Mouse (Mus musculus) heart, embryonic 10.5 days (tissue): ENCODE measurements at regions not wholly inside any gene's neighbourhood (a gene's known extent, or its start where the extent isn't known, plus 50 kb on each side); places are given as distances from the start of the nearest gene placed in this dataset.

Experiments used
- DNase-seq: peaks from one replicate; pipeline ENCODE4 v3.0.0-alpha.2; 2017; ENCODE audit warnings: low spot score
- H3K27ac ChIP-seq: fragments of 300-500 bp; sonication (generic); 2 replicates; pipeline ENCODE4 v1.5.1; 2016; ENCODE audit warnings: mild to moderate bottlenecking
- H3K27me3 ChIP-seq: fragments of 300-500 bp; sonication (generic); 2 replicates; pipeline ENCODE4 v1.6.1; 2016; ENCODE audit warnings: mild to moderate bottlenecking; ENCODE audit not compliant: poor library complexity, insufficient read depth, severe bottlenecking
- H3K36me3 ChIP-seq: fragments of 300-500 bp; sonication (generic); 2 replicates; pipeline ENCODE4 v1.6.1; 2016; ENCODE audit warnings: mild to moderate bottlenecking, moderate library complexity
- H3K4me1 ChIP-seq: fragments of 300-500 bp; sonication (generic); 2 replicates; pipeline ENCODE4 v1.6.1; 2016; ENCODE audit warnings: mild to moderate bottlenecking
- H3K4me3 ChIP-seq: fragments of 300-500 bp; sonication (generic); 2 replicates; pipeline ENCODE4 v1.5.1; 2016; ENCODE audit warnings: mild to moderate bottlenecking, moderate library complexity
- H3K9me3 ChIP-seq: fragments of 300-500 bp; sonication (generic); 2 replicates; pipeline ENCODE4 v1.6.1; 2016; ENCODE audit warnings: mild to moderate bottlenecking, moderate library complexity
- WGBS: fragments of 180-500 bp; shearing (Covaris S2); methylation state at CpG from one replicate; pipeline ENCODE4 v1.1.7; 2016; 5-methylcytosine and 5-hydroxymethylcytosine counted together

DNA sequence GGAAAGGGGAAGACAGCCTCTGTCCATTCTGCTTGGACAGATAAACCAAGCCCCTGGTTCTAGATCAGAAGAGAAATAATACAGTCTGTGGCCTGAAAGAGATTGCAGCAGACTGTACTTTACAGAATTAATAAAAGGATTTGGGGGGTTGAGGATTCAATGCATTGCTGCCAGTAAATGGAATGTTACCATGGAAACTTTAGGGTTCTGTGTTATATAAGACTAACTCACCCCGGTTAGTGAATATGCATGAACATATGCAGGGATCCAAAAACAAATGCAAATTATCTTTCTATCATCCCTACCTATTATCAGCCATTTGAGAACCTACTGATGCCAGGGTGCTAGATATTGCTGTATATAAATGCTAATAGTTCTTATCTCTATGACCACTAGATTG is 233.4 kb downstream of the Plk2 start:
- Histone ChIP-seq H3K27ac (no peak overlapping the region), H3K9me3 (no peaks in the 10 kb centered on the region), H3K27me3 (no peaks in the 10 kb centered on the region), H3K4me3 (no peak overlapping the region), H3K36me3 (no peaks in the 10 kb centered on the region), H3K4me1 (peaks cover 20% of the 10 kb centered on the region)
- no peak for DNase-seq
- WGBS: 91% methylated on average over 1 of the region's 1 CpGs

DNA sequence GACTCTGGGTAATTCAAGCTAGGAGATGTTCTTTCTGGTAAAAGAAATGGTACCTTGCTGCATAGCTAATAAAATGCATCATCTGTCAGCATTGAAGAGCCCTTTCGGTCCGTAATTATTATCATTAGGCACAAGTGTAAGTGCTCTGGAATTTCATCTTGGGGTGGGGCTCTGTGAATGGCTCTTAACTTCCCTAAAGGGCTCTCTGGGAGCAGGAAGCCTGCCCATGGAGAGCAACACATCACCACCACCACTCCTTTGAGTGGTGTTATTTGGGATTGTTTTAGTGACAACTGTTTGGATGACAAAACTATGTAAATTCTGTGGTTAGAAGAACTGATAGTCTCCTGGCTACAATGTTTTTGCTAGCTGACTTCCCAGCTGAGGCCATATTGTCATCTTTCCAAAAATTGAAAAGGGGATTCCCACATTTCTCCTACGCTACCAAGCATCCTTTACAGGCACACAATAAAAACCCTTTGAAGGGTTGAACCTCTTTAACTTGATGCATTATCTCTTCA is 238.5 kb downstream of the Plk2 start:
- no peaks in the 10 kb centered on the region for H3K36me3 ChIP-seq
- no peak for DNase-seq
- H3K27me3 ChIP-seq: no peaks in the 10 kb centered on the region
- WGBS: 58% methylated on average over 3 of the region's 3 CpGs
- H3K4me1 ChIP-seq: peaks cover 7% of the 10 kb centered on the region
- no peak overlapping the region for H3K4me3 ChIP-seq
- H3K27ac ChIP-seq: no peak overlapping the region
- no peaks in the 10 kb centered on the region for H3K9me3 ChIP-seq

DNA sequence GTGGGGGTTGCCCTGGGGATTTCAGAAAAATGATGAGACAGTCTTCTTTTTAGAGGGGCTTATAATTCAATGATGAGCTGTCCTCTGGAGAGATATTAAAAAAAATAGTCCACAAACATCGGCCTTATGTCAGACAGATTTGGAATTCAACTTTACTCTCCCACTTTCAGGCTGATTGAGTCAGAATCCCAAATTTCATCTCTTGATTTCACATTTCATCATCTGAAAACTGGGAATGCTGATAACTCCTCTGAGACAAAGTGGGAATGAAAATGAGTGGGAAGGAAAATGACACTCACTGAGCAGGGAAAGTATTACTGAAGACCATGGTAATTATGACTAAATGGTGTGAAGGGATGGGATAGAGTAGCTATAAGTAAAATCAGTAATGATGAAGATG is 239.1 kb downstream of the Plk2 start:
- WGBS: 86% methylated on average over 1 of the region's 1 CpGs
- H3K4me3 ChIP-seq: no peak overlapping the region
- H3K27me3 ChIP-seq: no peaks in the 10 kb centered on the region
- no peaks in the 10 kb centered on the region for H3K9me3 ChIP-seq
- H3K36me3 ChIP-seq: no peaks in the 10 kb centered on the region
- H3K27ac ChIP-seq: no peak overlapping the region
- peaks cover 7% of the 10 kb centered on the region for H3K4me1 ChIP-seq
- no peak for DNase-seq

GRCm38 (mm10) chr13:110642792-110643191 is 247.9 kb downstream of the Plk2 start:
- Histone ChIP-seq H3K27ac (peak overlapping the region; percentile 65; the same call in 1 of the 2 replicates), H3K27me3 (no peaks in the 10 kb centered on the region), H3K4me1 (peaks cover 10% of the 10 kb centered on the region; the same call in 1 of the 2 replicates), H3K9me3 (no peaks in the 10 kb centered on the region), H3K36me3 (no peaks in the 10 kb centered on the region), H3K4me3 (no peak overlapping the region)
- 86% methylated on average over 3 of the region's 3 CpGs for WGBS
- no peak for DNase-seq

DNA sequence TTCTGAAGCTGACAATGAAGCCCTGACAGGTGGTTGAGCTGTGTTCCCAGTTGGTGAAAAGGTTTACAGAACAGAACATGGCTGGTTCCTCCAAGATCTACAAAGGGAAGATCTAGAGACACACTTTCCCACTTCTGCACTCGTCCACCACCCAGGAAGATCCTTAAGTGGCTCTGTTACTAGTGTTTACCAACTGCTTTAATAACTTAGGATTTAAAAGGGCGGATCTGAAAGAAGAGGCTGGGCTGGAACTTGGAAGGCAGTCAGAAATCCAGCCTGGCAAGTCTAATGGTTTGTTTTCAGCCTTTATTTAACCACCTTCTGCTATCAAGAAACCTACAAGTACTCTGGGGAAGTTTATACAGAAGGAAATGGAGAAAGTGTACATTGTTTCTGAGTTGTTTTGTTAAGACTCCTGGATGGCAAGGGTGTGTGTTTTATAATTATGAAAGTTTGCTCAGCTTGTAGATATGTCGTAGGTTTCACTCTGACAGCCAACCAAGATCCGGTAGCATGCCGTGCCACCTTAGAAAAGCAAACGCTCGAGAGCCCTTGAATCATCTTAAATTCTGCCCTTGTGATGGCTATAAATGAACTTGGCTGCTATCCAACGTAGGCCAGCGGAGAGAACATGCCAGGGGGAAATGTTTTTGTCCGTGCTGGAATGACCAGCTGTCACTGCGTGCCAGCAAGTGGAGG is 248.5 kb downstream of the Plk2 start:
- WGBS: 44% methylated on average over 11 of the region's 11 CpGs
- Histone ChIP-seq H3K4me3 (0 out of 2 replicates have a peak overlapping the region, but pooled peaks have one; percentile 16), H3K27me3 (no peaks in the 10 kb centered on the region), H3K36me3 (no peaks in the 10 kb centered on the region), H3K4me1 (peaks cover 10% of the 10 kb centered on the region; the same call in 1 of the 2 replicates), H3K9me3 (no peaks in the 10 kb centered on the region), H3K27ac (peak overlapping the region; percentile 65; the same call in 1 of the 2 replicates)
- no peak for DNase-seq

- DNase-seq: no peak
- Histone ChIP-seq H3K27me3 (no peaks in the 10 kb centered on the region), H3K27ac (0 out of 2 replicates have a peak overlapping the region, but pooled peaks have one; percentile 65), H3K4me1 (peaks cover 10% of the 10 kb centered on the region; the same call in 1 of the 2 replicates), H3K36me3 (no peaks in the 10 kb centered on the region), H3K4me3 (0 out of 2 replicates have a peak overlapping the region, but pooled peaks have one; percentile 16), H3K9me3 (no peaks in the 10 kb centered on the region)
- WGBS: 65% methylated on average over 3 of the region's 3 CpGs
These were observed 249.0 kb downstream of the Plk2 start for GRCm38 (mm10) chr13:110643897-110644213.

- Histone ChIP-seq H3K36me3 (no peaks in the 10 kb centered on the region), H3K27me3 (no peaks in the 10 kb centered on the region), H3K4me1 (no peaks in the 10 kb centered on the region), H3K4me3 (no peak overlapping the region), H3K27ac (no peak overlapping the region), H3K9me3 (no peaks in the 10 kb centered on the region)
- DNase-seq: no peak
- WGBS: 53% methylated on average over 1 of the region's 1 CpGs
These were observed 254.5 kb downstream of the Plk2 start for GRCm38 (mm10) chr13:110649378-110649777.

DNA sequence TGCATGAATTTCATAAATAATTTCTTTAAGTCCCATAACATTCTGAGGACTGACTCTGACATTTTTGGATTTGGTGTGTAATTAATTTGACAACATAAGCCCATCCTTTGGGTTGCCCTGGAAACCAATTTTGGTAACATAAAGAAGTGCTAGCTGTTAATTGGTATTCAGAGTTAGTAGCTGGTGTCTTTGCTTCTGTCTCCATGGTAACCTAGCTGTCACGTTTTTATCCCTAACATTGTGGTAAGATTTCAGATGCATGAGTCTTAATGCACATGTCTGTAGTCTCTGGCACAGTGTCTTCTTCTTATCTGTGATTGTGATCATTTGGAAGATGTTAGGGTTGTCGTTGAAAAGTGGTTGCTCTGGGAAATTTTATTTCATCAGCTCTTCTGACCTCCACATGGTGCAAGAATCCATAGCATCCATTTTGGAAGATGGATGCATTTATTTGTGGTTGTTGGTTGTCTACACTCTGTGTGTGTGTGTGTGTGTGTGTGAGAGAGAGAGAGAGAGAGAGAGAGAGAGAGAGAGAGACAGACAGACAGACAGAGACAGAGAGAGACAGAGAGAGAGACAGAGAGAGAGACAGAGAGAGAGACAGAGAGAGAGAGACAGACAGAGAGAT is 255.1 kb downstream of the Plk2 start:
- H3K36me3 ChIP-seq: no peaks in the 10 kb centered on the region
- H3K27me3 ChIP-seq: no peaks in the 10 kb centered on the region
- 61% methylated on average over 2 of the region's 2 CpGs for WGBS
- H3K9me3 ChIP-seq: no peaks in the 10 kb centered on the region
- H3K4me1 ChIP-seq: no peaks in the 10 kb centered on the region
- no peak overlapping the region for H3K27ac ChIP-seq
- no peak overlapping the region for H3K4me3 ChIP-seq
- no peak for DNase-seq

DNA sequence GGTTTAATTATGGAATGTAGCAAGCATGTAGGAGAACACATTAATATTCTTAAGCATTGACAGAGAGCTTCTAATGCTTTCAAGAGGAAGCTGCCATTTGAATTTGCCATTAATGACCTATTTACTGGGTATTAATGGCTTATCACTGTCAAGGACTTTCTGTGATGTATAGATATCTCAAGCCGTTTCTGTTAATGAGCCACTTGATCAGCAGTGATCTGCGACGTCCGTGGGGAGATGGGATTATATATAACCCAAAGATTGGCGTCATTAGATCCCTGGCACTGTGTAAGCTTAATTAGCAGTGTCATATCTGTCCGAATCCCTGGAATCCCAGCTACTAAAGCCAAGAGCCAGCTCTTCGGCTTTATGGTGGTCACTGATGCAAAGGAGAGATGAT is 257.4 kb downstream of the Plk2 start:
- H3K27me3 ChIP-seq: no peaks in the 10 kb centered on the region
- no peak overlapping the region for H3K4me3 ChIP-seq
- no peaks in the 10 kb centered on the region for H3K9me3 ChIP-seq
- H3K4me1 ChIP-seq: no peaks in the 10 kb centered on the region
- no peak overlapping the region for H3K27ac ChIP-seq
- DNase-seq: no peak
- 77% methylated on average over 7 of the region's 7 CpGs for WGBS
- no peaks in the 10 kb centered on the region for H3K36me3 ChIP-seq

DNA sequence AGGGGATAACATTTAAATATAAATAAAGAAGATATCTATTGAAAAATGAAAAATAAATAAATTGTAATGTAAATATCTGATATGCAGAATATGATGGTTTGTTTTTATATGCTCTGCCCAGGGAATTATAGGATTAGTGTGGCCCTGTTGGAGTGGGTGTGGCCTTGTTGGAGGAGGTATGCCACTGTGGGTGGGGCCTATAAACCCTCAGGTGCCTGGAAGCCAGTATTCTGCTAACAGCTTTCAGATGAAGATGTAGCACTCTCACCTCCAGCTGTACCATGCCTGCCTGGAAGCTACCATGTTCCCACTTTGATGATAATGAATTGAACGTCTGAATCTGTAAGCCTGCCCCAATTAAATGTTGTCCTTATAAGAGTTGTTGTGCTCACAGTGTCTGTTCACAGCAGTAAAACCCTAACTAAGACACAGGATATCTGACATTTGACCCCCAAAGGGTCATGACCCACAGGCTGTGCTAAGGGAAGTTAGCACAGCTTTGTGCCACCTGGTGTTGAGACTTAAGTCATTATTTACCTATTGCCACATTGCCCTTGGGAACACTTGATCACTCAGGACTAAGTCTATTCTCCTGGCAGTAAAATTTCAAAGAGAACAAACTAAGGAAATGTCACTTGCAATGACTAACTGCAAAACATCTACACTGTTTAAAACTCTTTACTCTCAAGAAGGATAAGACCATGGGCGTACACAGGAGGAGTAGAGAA is 270.4 kb downstream of the Plk2 start:
- Histone ChIP-seq H3K27ac (no peak overlapping the region), H3K36me3 (no peaks in the 10 kb centered on the region), H3K4me3 (no peak overlapping the region), H3K9me3 (no peaks in the 10 kb centered on the region), H3K27me3 (no peaks in the 10 kb centered on the region), H3K4me1 (no peaks in the 10 kb centered on the region)
- no peak for DNase-seq
- WGBS: 61% methylated on average over 2 of the region's 2 CpGs

DNA sequence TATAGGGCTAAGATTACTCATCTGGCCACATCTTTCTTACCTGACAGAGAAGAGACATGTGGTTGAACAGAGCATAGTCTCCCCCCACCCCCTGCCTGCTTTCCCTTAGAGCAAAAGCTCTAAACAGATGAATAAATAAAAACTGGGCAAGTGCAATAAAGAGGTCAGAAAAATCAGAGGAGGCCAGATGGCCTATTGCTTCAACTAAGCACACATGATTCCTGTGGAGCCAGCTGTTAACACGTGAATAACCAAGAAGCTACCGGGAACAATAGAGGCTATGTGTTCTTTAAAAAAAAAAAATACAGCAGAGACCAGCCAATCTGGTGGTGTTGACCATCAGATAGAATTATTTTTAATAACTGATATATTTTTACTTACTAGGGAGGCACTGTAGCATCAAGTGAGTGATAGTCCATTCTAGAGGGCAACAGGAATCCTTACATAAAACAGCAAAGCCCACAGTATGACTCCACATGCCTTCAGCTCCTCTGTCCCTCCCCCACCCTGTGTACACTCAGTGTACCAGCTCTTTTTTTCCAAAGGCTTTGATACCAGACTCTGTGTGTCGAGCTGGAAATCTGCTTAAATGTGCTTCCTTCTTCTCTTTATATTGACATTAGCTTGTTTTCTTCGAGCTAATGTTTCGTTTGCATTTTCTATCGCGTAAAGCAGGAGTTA is 272.6 kb downstream of the Plk2 start:
- no peak overlapping the region for H3K4me3 ChIP-seq
- WGBS: 75% methylated on average over 7 of the region's 7 CpGs
- H3K36me3 ChIP-seq: no peaks in the 10 kb centered on the region
- no peak overlapping the region for H3K27ac ChIP-seq
- DNase-seq: no peak
- H3K27me3 ChIP-seq: no peaks in the 10 kb centered on the region
- no peaks in the 10 kb centered on the region for H3K4me1 ChIP-seq
- H3K9me3 ChIP-seq: no peaks in the 10 kb centered on the region

GRCm38 (mm10) chr13:110673536-110673935 is 278.7 kb downstream of the Plk2 start:
- Histone ChIP-seq H3K36me3 (no peaks in the 10 kb centered on the region), H3K9me3 (no peaks in the 10 kb centered on the region), H3K4me3 (no peak overlapping the region), H3K4me1 (no peaks in the 10 kb centered on the region), H3K27me3 (no peaks in the 10 kb centered on the region), H3K27ac (no peak overlapping the region)
- no peak for DNase-seq
- 78% methylated on average over 2 of the region's 2 CpGs for WGBS
